ENCODE assay signal across 25 mouse cellular contexts in genomic region chr4:100897943-100898342, GRCm38 (mm10).
A peak's percentile ranks its signal among the peaks of the same experiment; 100 is the strongest.
DNase-seq lines count a peak whose midpoint lies in the region; ATAC-seq and TF ChIP-seq lines count a peak whose summit lies in the region.
"Had no signal": no experiment of that assay in that cellular context is flagged by ENCODE, and none has a peak within 500 bp of the region (broad histone marks: within the 10 kb centered on the region; RNA-seq: fewer than 3 reads in every experiment).

No protein-coding gene starts in this region.

- 0 out of 2 replicates have a peak, but pooled peaks have one; percentile 4 for TF ChIP-seq CTCF in forebrain, postnatal 0 days (IDR thresholded peaks at IDR 0.05; ENCODE audit: low read depth)
- TF ChIP-seq CTCF in hindbrain, postnatal 0 days (IDR thresholded peaks at IDR 0.05; ENCODE audit: low read depth): no peak
- peak; percentile 25; the same call in 1 of the 2 replicates for TF ChIP-seq CTCF in midbrain, postnatal 0 days (IDR thresholded peaks at IDR 0.05)

- H3K4me3 ChIP-seq in forebrain, postnatal 0 days (ENCODE audit: low read depth, low read length): no peak overlapping the region
- H3K4me3 ChIP-seq in forebrain, embryonic 14.5 days (ENCODE audit: low read depth, low read length): no peak overlapping the region
- H3K4me3 ChIP-seq in hindbrain, postnatal 0 days (ENCODE audit: low read length): no peak overlapping the region
- H3K4me3 ChIP-seq in hindbrain, embryonic 10.5 days: no peak overlapping the region
- H3K4me3 ChIP-seq in midbrain, postnatal 0 days (ENCODE audit: low read depth, low read length): no peak overlapping the region
- H3K4me3 ChIP-seq in midbrain, embryonic 14.5 days (replicated peaks; ENCODE audit: low read depth, low read length): no peak overlapping the region
- H3K4me3 ChIP-seq: forebrain, embryonic 15.5 days; gastrocnemius, adult 2 months; heart, embryonic 12.5 days; heart, embryonic 15.5 days; intestine, embryonic 15.5 days had no signal

- no peaks in the 10 kb centered on the region for H3K27me3 ChIP-seq in forebrain, postnatal 0 days (ENCODE audit: insufficient read depth, low read length)
- H3K27me3 ChIP-seq in forebrain, embryonic 14.5 days (replicated peaks; ENCODE audit: control insufficient read depth, insufficient read depth, low read length): no peaks in the 10 kb centered on the region
- H3K27me3 ChIP-seq in hindbrain, postnatal 0 days (ENCODE audit: insufficient read depth, low read length): no peaks in the 10 kb centered on the region
- H3K27me3 ChIP-seq in hindbrain, embryonic 10.5 days (ENCODE audit: insufficient read depth, poor library complexity, severe bottlenecking): no peaks in the 10 kb centered on the region
- H3K27me3 ChIP-seq in midbrain, postnatal 0 days (ENCODE audit: insufficient read depth, low read length): no peaks in the 10 kb centered on the region
- no peaks in the 10 kb centered on the region for H3K27me3 ChIP-seq in midbrain, embryonic 14.5 days (ENCODE audit: control insufficient read depth, insufficient read depth, low read length)
- H3K27me3 ChIP-seq: forebrain, embryonic 15.5 days; heart, embryonic 12.5 days; heart, embryonic 15.5 days; intestine, embryonic 15.5 days; Patski had no signal

- no peaks in the 10 kb centered on the region for H3K4me1 ChIP-seq in forebrain, postnatal 0 days (ENCODE audit: insufficient read depth)
- peaks cover 4% of the 10 kb centered on the region; the same call in 1 of the 2 replicates for H3K4me1 ChIP-seq in forebrain, embryonic 14.5 days (ENCODE audit: control insufficient read depth, insufficient read depth, low read length)
- H3K4me1 ChIP-seq in hindbrain, postnatal 0 days (ENCODE audit: insufficient read depth, low read length): peaks cover 2% of the 10 kb centered on the region; the same call in 1 of the 2 replicates
- peaks cover 18% of the 10 kb centered on the region for H3K4me1 ChIP-seq in hindbrain, embryonic 10.5 days (replicated peaks)
- H3K4me1 ChIP-seq in midbrain, postnatal 0 days (ENCODE audit: insufficient read depth, low read length): no peaks in the 10 kb centered on the region
- H3K4me1 ChIP-seq in midbrain, embryonic 14.5 days (ENCODE audit: control insufficient read depth, insufficient read depth, low read length): peaks cover 13% of the 10 kb centered on the region; the same call in 1 of the 2 replicates
- H3K4me1 ChIP-seq: intestine, embryonic 15.5 days had no signal

- no peak overlapping the region for H3K9ac ChIP-seq in forebrain, postnatal 0 days
- H3K9ac ChIP-seq in forebrain, embryonic 14.5 days (ENCODE audit: low read length): no peak overlapping the region
- no peak overlapping the region for H3K9ac ChIP-seq in hindbrain, postnatal 0 days (replicated peaks; ENCODE audit: low read length)
- H3K9ac ChIP-seq in midbrain, postnatal 0 days (replicated peaks; ENCODE audit: low read length, poor library complexity, severe bottlenecking): no peak overlapping the region
- H3K9ac ChIP-seq in midbrain, embryonic 14.5 days (replicated peaks; ENCODE audit: low read length): no peak overlapping the region
- H3K9ac ChIP-seq: forebrain, embryonic 15.5 days; heart, embryonic 12.5 days; heart, embryonic 15.5 days; hindbrain, embryonic 14.5 days; intestine, embryonic 15.5 days had no signal

- DNase-seq in forebrain, postnatal 0 days: no peak
- no peak for DNase-seq in forebrain, embryonic 14.5 days (ENCODE audit: low spot score)
- no peak for DNase-seq in hindbrain, postnatal 0 days (ENCODE audit: low spot score)
- DNase-seq in hindbrain, embryonic 10.5 days (ENCODE audit: low spot score): no peak
- DNase-seq in midbrain, postnatal 0 days (ENCODE audit: low spot score): no peak
- no peak for DNase-seq in midbrain, embryonic 14.5 days
- DNase-seq in heart, adult 11 months: no peak
- DNase-seq: adrenal gland, postnatal 10 days; adrenal gland, postnatal 36 days; B cell, adult 2 months; cerebellum, adult 18-20 months; cerebellum, adult 9-10 months; cerebellum, postnatal 14 days; gastrocnemius, adult 2 months; gastrocnemius, postnatal 14 days; heart, adult 18-20 months; heart, postnatal 10 days; heart, postnatal 36 days had no signal

- peak; percentile 84 for ATAC-seq in forebrain, postnatal 0 days
- no peak for ATAC-seq in forebrain, embryonic 14.5 days
- 0 out of 2 replicates have a peak, but pooled peaks have one; percentile 47 for ATAC-seq in hindbrain, postnatal 0 days
- ATAC-seq in midbrain, postnatal 0 days (ENCODE audit: low FRiP score): 0 out of 2 replicates have a peak, but pooled peaks have one; percentile 58
- ATAC-seq in midbrain, embryonic 14.5 days (ENCODE audit: low FRiP score, low TSS enrichment): no peak
- ATAC-seq: intestine, embryonic 15.5 days; Patski had no signal

- no peaks in the 10 kb centered on the region for H3K36me3 ChIP-seq in forebrain, postnatal 0 days (ENCODE audit: insufficient read depth)
- H3K36me3 ChIP-seq in forebrain, embryonic 14.5 days (ENCODE audit: control insufficient read depth, insufficient read depth, low read length): no peaks in the 10 kb centered on the region
- no peaks in the 10 kb centered on the region for H3K36me3 ChIP-seq in hindbrain, postnatal 0 days (ENCODE audit: insufficient read depth, low read length)
- H3K36me3 ChIP-seq in hindbrain, embryonic 10.5 days: peaks cover 27% of the 10 kb centered on the region
- 0 out of 2 replicates have a peak, but pooled peaks cover 4% of the 10 kb centered on the region for H3K36me3 ChIP-seq in midbrain, postnatal 0 days (ENCODE audit: insufficient read depth, low read length)
- H3K36me3 ChIP-seq in midbrain, embryonic 14.5 days (ENCODE audit: control insufficient read depth, insufficient read depth, low read length): 0 out of 2 replicates have a peak, but pooled peaks cover 8% of the 10 kb centered on the region
- H3K36me3 ChIP-seq: forebrain, embryonic 15.5 days; G1E; heart, embryonic 15.5 days; intestine, embryonic 15.5 days had no signal

- 73% methylated on average over 3 of the region's 3 CpGs for WGBS in forebrain, postnatal 0 days
- 90% methylated on average over 3 of the region's 3 CpGs for WGBS in forebrain, embryonic 14.5 days
- WGBS in hindbrain, postnatal 0 days: 77% methylated on average over 3 of the region's 3 CpGs
- 90% methylated on average over 3 of the region's 3 CpGs for WGBS in hindbrain, embryonic 10.5 days
- 63% methylated on average over 3 of the region's 3 CpGs for WGBS in midbrain, postnatal 0 days
- 72% methylated on average over 3 of the region's 3 CpGs for WGBS in midbrain, embryonic 14.5 days

- H3K9me3 ChIP-seq in forebrain, postnatal 0 days (ENCODE audit: low read length): no peaks in the 10 kb centered on the region
- no peaks in the 10 kb centered on the region for H3K9me3 ChIP-seq in forebrain, embryonic 14.5 days (replicated peaks; ENCODE audit: control insufficient read depth, low read length)
- no peaks in the 10 kb centered on the region for H3K9me3 ChIP-seq in hindbrain, postnatal 0 days (ENCODE audit: low read length)
- H3K9me3 ChIP-seq in hindbrain, embryonic 10.5 days: no peaks in the 10 kb centered on the region
- H3K9me3 ChIP-seq in midbrain, postnatal 0 days (ENCODE audit: low read length): no peaks in the 10 kb centered on the region
- H3K9me3 ChIP-seq in midbrain, embryonic 14.5 days (ENCODE audit: control insufficient read depth, low read length): no peaks in the 10 kb centered on the region
- H3K9me3 ChIP-seq: forebrain, embryonic 15.5 days; G1E; heart, embryonic 12.5 days; heart, embryonic 15.5 days; intestine, embryonic 15.5 days had no signal

- no peak overlapping the region for H3K27ac ChIP-seq in forebrain, postnatal 0 days (ENCODE audit: low read depth, low read length)
- H3K27ac ChIP-seq in forebrain, embryonic 14.5 days (ENCODE audit: low read depth, low read length): no peak overlapping the region
- H3K27ac ChIP-seq in hindbrain, postnatal 0 days: no peak overlapping the region
- H3K27ac ChIP-seq in hindbrain, embryonic 10.5 days: no peak overlapping the region
- no peak overlapping the region for H3K27ac ChIP-seq in midbrain, postnatal 0 days (ENCODE audit: low read depth, low read length)
- no peak overlapping the region for H3K27ac ChIP-seq in midbrain, embryonic 14.5 days (replicated peaks; ENCODE audit: low read depth, low read length)
- H3K27ac ChIP-seq: forebrain, embryonic 15.5 days; gastrocnemius, adult 2 months; heart, embryonic 15.5 days; hindbrain, embryonic 14.5 days; intestine, embryonic 15.5 days had no signal

- H3K4me2 ChIP-seq in forebrain, postnatal 0 days (ENCODE audit: low read depth): no peak overlapping the region
- H3K4me2 ChIP-seq in forebrain, embryonic 14.5 days (ENCODE audit: low read length): no peak overlapping the region
- H3K4me2 ChIP-seq in hindbrain, postnatal 0 days (ENCODE audit: low read depth, low read length): no peak overlapping the region
- H3K4me2 ChIP-seq in midbrain, postnatal 0 days (ENCODE audit: low read depth, low read length, poor library complexity, severe bottlenecking): no peak overlapping the region
- no peak overlapping the region for H3K4me2 ChIP-seq in midbrain, embryonic 14.5 days (ENCODE audit: low read length)
- H3K4me2 ChIP-seq: forebrain, embryonic 15.5 days; heart, embryonic 12.5 days; heart, embryonic 15.5 days; hindbrain, embryonic 14.5 days; intestine, embryonic 15.5 days had no signal

Comparison
In these comparisons a context has a peak if more than half of its experiments do, and no peak if none do; other contexts are left out.
1. ATAC-seq: peak in forebrain, postnatal 0 days (single experiment), hindbrain, postnatal 0 days (single experiment) and midbrain, postnatal 0 days (single experiment); none in forebrain, embryonic 14.5 days (single experiment) and midbrain, embryonic 14.5 days (single experiment).